Mouse (Mus musculus): Measurements from ENCODE around the gene Mlx. TPM values are rescaled to one million over a fixed set of nuclear protein-coding genes. Genes with fewer than 3 reads are reported as not detected.
A peak's percentile ranks its signal among the peaks of the same experiment; 100 is the strongest.
"Not testable (repeated sequence)": the region's sequence is repeated elsewhere in the genome, so short reads cannot be mapped to it uniquely, and the experiment has no call there.

The Mlx gene
- polyA plus RNA-seq, 1 experiment from 2014 or later, result 60.5 TPM

DNA sequence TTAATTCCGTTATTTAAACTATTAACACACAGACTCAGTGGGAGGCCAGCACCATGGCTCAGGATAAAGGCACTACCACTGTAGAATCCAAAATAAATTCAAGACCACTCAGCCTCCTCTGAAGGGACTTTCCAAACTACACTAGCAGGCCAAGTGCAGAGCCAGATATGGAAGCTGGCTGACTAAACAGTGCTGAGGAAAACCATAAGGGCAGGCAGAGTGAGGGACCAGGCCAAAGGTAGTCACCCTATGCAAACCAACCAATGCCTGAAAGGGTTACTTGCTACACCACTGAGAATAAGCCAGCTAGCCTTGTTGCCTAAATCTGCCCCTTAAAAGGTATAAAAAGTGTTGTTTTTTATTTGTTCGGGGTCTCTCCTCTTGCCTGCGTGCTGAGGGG, 25.1 kb downstream of the Mlx start:
- 89% methylated on average over 3 of the region's 3 CpGs for WGBS
- H3K27me3 ChIP-seq, result no peaks in the 10 kb centered on the region

DNA sequence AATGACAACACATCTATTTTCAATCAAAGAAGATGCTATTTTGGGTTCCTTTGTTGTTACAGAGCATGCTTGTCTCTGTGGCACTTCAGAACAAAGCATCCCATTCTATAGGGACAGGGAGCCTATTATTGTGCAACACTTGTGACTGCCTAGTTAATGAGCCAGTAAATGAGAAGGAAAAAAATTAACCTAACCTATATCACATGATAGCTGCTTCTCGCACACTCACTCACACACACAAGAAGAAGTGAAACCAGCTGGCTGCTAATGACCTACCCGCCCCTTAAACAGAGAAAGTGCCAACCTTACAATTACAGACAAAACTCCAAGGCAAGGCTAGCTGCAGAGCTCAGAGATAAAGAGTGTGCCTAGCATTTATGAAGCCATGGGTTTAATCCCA, 28.5 kb downstream of the Mlx start:
- ATAC-seq (ENCODE audit: low FRiP score, low read depth), result no peak
- Histone ChIP-seq H3K4me2 (replicated peaks) (no peak overlapping the region), H3K9ac (replicated peaks) (no peak overlapping the region), H3K36me3 (peaks cover 3% of the 10 kb centered on the region; the same call in 1 of the 2 replicates), H3K27me3 (no peaks in the 10 kb centered on the region), H3K4me1 (peaks cover 37% of the 10 kb centered on the region), H3K27ac (replicated peaks) (0 out of 2 replicates have a peak overlapping the region, but pooled peaks have one; percentile 39), H3K4me3 (no peak overlapping the region), H3K9me3 (no peaks in the 10 kb centered on the region)
- WGBS, result 71% methylated on average over 2 of the region's 2 CpGs

More for the DNA sequence above, 25.1 kb downstream of the Mlx start:
- no peak for ATAC-seq (ENCODE audit: low FRiP score, low read depth)
- no peak overlapping the region for H3K4me2 ChIP-seq (replicated peaks)
- no peaks in the 10 kb centered on the region for H3K9me3 ChIP-seq
- H3K36me3 ChIP-seq, result peaks cover 3% of the 10 kb centered on the region; the same call in 1 of the 2 replicates
- no peak overlapping the region for H3K9ac ChIP-seq (replicated peaks)
- H3K4me1 ChIP-seq, result peaks cover 16% of the 10 kb centered on the region
- H3K27ac ChIP-seq (replicated peaks), result no peak overlapping the region
- no peak overlapping the region for H3K4me3 ChIP-seq

DNA sequence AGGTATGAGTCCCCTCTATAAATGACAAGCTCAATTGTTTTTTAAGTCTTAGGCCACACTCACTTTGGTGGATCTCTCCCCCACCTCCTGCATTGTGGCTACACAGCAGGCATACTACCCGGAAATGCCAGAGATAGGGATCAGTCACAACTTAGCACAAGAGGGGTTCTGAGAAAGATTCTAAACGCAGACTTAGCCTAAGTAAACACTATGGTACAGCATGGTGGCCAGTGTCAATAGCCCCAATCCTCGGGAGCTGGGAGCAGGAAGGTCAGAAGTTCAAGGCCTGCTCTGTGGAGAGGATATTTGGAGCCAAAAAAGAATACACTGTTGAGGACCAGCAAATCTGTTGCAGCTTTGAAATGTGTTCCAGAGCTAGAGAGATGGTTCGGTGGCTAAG, 31.0 kb downstream of the Mlx start:
- Histone ChIP-seq H3K36me3 (peaks cover 11% of the 10 kb centered on the region), H3K27ac (replicated peaks) (no peak overlapping the region), H3K4me3 (peak overlapping the region; percentile 91), H3K9ac (replicated peaks) (peak overlapping the region; percentile 95; the same call in 1 of the 2 replicates), H3K4me1 (peaks cover 44% of the 10 kb centered on the region), H3K4me2 (replicated peaks) (peak overlapping the region; percentile 97), H3K9me3 (no peaks in the 10 kb centered on the region), H3K27me3 (no peaks in the 10 kb centered on the region)
- no peak for ATAC-seq (ENCODE audit: low FRiP score, low read depth)
- 49% methylated on average over 4 of the region's 4 CpGs for WGBS

DNA sequence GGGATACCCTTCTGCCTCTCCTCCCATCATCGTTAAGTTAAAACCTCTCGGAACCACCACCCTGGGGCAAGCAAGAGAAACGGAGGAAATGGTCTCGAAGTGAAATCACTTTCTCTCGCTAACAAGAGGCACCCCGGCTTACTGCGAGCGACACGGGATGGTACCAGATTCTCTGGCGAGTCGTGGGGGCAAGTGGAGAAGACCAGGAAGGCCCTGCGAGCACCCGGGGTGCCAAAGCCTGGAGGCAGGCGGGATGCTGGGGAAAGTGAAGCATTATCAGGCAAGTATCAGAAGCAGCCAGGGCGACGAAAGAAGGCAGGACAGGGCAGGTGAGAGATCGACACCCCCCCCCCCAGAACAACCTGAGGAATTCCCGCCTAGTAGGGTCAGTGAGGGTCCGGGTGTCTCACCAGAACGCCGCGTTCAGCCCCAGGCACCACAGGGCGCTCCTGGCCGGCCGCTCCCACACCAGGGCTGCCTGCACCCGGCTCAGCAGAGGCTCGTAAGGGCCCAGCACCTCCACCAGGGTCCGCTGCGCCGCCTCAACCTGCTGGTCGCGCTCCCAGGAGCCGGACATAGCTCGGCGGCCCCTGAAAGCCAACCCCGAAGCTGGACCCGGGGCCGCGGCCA, 32.2 kb downstream of the Mlx start:
- ATAC-seq (ENCODE audit: low FRiP score, low read depth), result peak; percentile 83
- peaks cover 44% of the 10 kb centered on the region for H3K4me1 ChIP-seq

DNA sequence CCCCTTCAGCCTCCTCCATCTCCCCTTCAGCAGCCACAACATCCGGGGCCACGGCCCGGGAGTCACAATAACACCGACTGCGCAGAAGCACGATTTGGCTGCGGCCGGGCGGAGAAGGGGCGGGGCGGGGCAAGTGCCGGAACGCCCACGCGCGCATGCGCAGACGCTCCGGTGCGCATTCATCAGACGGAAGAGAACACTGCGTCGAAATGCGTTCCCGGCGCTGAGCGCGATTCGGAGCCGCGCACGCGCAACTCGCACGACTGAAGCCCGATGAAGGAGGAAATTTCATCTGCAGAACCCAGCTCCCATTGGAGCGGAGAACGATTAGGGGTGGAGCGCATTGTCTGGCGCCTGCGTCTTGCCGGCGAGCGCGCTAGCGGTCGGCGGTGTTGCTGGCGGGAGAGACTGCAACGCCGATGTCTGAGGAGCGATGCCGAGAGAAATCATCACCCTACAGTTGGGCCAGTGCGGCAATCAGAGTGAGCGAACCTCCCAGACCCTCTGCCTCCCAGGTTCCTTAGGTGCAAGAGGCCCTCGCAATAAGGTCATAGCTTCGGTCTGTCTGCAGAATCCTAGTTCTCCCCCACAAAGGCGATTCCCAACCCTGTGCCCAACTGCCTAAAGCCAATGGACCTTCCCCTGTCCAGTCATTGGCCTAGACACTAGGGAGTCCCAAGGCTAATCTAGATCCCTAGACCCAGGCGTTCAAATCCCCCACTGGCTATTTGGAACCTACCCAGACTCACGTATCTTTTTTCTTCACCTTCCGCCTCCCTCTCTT, 32.9 kb downstream of the Mlx start, which contains the start of the genes Retreg3 and Tubg1:
Gene Retreg3, minus strand, starts transcription at position 133 of the 784 bp plus-strand sequence.
Gene Tubg1, plus strand, starts transcription at position 178 of the 784 bp plus-strand sequence.
- 0% methylated on average over 61 of the region's 61 CpGs for WGBS
- H3K36me3 ChIP-seq, result peaks cover 26% of the 10 kb centered on the region
- peak within 1 kb of the TSS; percentile 91 for H3K4me3 ChIP-seq
- no peaks in the 10 kb centered on the region for H3K27me3 ChIP-seq
- H3K9me3 ChIP-seq, result no peaks in the 10 kb centered on the region
- ATAC-seq (ENCODE audit: low FRiP score, low read depth), result peak; percentile 95
- peak within 1 kb of the TSS; percentile 97 for H3K4me2 ChIP-seq (replicated peaks)
- H3K4me1 ChIP-seq, result peaks cover 42% of the 10 kb centered on the region
- peak within 1 kb of the TSS; percentile 92 for H3K27ac ChIP-seq (replicated peaks)
- peak within 1 kb of the TSS; percentile 95 for H3K9ac ChIP-seq (replicated peaks)

More for the DNA sequence above, 32.2 kb downstream of the Mlx start:
- Histone ChIP-seq H3K4me3 (peak overlapping the region; percentile 91), H3K4me2 (replicated peaks) (peak overlapping the region; percentile 97), H3K9me3 (no peaks in the 10 kb centered on the region), H3K9ac (replicated peaks) (peak overlapping the region; percentile 95), H3K27me3 (no peaks in the 10 kb centered on the region), H3K27ac (replicated peaks) (peak overlapping the region; percentile 84), H3K36me3 (peaks cover 21% of the 10 kb centered on the region)
- under 1% methylated on average over 39 of the region's 39 CpGs for WGBS

DNA sequence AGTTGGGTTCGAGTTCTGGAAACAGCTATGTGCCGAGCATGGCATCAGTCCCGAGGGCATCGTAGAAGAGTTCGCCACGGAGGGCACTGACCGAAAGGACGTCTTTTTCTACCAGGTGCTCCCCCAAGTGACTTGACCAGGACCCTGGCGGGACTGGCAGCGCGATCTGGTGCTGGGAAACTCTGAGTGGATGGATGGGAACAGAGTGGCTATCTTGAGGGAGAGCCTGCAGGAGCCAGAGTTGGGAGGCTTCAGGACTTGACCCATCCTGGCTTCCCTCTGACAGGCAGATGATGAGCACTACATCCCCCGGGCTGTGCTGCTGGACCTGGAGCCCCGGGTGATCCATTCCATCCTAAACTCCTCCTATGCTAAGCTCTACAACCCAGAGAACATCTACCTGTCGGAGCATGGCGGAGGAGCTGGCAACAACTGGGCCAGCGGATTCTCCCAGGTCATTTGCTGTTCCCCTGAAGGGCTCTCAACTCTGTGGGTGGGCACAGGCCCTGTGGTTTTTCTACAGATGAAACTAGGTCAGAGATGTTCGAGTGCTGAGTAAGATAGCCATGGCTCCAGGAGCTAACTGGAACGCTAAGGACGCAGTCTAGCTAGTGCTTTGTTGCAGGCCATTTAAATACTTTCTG, 33.6 kb downstream of the Mlx start:
- Histone ChIP-seq H3K27me3 (no peaks in the 10 kb centered on the region), H3K4me3 (peak overlapping the region; percentile 91), H3K36me3 (peaks cover 33% of the 10 kb centered on the region), H3K9me3 (no peaks in the 10 kb centered on the region), H3K9ac (replicated peaks) (peak overlapping the region; percentile 87), H3K27ac (replicated peaks) (peak overlapping the region; percentile 92), H3K4me1 (peaks cover 35% of the 10 kb centered on the region), H3K4me2 (replicated peaks) (peak overlapping the region; percentile 97)
- no peak for ATAC-seq (ENCODE audit: low FRiP score, low read depth)
- whole genome bisulfite sequencing, result 25% methylated on average over 19 of the region's 19 CpGs

DNA sequence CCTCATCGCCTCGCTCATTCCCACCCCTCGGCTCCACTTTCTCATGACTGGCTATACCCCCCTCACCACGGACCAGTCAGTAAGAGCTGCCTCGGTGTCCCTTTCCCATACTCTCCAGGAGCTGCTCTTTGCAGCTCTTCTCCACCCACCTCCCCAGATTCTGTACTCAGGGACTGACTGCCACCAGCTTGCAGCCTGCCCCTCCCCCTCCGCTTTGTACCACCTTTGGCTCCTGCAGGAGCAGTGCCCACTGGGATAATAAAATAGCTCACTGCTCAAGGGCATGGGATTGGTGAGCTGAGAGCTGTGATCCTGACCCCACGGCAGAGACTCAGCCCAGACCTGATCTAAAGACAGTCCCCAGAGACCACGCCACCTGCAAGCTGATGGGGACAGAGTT, 37.4 kb downstream of the Mlx start:
- not testable (repeated sequence) for ATAC-seq (ENCODE audit: low FRiP score, low read depth); H3K9ac ChIP-seq (replicated peaks); H3K4me3 ChIP-seq; H3K4me2 ChIP-seq (replicated peaks); H3K27me3 ChIP-seq; H3K27ac ChIP-seq (replicated peaks); H3K9me3 ChIP-seq
- Histone ChIP-seq H3K36me3 (peaks cover 51% of the 10 kb centered on the region), H3K4me1 (peaks cover 10% of the 10 kb centered on the region)
- 94% methylated on average over 8 of the region's 8 CpGs for WGBS

DNA sequence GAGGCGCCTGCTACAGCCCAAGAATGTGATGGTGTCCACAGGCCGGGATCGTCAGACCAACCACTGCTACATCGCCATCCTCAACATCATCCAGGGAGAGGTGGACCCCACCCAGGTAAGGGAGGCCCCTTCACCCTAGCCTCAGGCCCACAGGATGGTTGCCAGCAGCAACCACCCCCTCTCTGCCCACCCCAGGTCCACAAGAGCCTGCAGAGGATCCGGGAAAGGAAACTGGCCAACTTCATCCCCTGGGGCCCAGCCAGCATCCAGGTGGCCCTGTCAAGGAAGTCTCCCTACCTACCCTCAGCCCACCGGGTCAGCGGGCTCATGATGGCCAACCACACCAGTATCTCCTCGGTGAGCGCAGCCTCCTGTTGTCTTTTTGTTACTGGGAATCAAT, 37.9 kb downstream of the Mlx start:
- 96% methylated on average over 9 of the region's 9 CpGs for WGBS
- Histone ChIP-seq H3K4me1 (peaks cover 10% of the 10 kb centered on the region), H3K36me3 (peaks cover 51% of the 10 kb centered on the region)
- not testable (repeated sequence) for H3K27ac ChIP-seq (replicated peaks); H3K9ac ChIP-seq (replicated peaks); H3K9me3 ChIP-seq; ATAC-seq (ENCODE audit: low FRiP score, low read depth); H3K4me3 ChIP-seq; H3K4me2 ChIP-seq (replicated peaks); H3K27me3 ChIP-seq

DNA sequence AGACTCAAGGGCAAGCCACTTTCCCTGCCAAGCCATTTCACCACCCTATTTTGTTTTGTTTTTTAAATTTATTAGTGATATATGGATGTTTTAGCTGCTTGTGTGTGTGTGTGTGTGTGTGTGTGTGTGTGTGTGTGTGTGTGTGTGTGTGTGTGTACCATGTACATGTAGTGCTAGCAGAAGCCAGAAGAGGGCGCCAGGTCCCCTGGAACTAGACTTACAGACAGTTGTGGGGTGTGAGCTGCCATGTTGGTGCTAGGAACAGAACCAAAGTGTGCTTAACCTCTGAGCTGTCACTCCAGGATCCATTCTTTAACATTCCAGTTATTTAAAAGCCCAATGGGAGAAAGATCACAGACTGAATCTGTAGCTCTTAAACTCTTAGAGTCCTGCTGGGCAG, 40.0 kb downstream of the Mlx start:
- Histone ChIP-seq H3K9me3 (peaks cover 5% of the 10 kb centered on the region; the same call in 1 of the 2 replicates), H3K4me2 (replicated peaks) (no peak overlapping the region), H3K9ac (replicated peaks) (no peak overlapping the region), H3K4me3 (no peak overlapping the region), H3K27me3 (no peaks in the 10 kb centered on the region), H3K36me3 (peaks cover 49% of the 10 kb centered on the region), H3K27ac (replicated peaks) (no peak overlapping the region), H3K4me1 (no peaks in the 10 kb centered on the region)
- WGBS, result 92% methylated on average over 1 of the region's 1 CpGs
- ATAC-seq (ENCODE audit: low FRiP score, low read depth), result no peak

DNA sequence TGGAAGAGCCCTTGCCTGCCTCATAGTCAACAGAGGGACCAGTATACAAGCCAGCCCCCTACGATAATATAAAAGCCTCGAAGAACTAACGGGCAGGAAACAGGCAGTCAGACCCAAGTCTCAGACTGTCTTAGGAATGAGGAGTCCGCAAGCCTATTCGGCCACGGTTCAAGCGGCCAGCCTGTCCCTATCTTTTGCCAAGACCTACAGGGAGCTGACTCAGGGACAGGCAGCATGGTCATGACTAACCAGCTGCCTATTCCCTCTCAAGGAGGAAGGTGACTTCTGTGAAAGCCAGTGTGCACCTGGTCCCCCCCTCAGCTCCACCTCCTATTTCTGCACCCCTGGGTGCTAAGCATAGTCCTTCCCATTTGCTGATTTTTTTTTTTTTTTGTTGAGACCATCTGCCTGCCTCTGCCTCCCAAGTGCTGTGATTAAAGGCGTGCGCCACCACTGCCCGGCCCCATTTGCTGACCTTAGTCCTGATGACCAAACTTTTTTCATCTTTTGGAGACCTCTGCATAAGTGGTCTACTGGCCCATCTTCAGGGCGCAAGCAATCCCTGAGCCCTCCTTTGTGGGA, 42.0 kb downstream of the Mlx start:
- ATAC-seq (ENCODE audit: low FRiP score, low read depth), result no peak

DNA sequence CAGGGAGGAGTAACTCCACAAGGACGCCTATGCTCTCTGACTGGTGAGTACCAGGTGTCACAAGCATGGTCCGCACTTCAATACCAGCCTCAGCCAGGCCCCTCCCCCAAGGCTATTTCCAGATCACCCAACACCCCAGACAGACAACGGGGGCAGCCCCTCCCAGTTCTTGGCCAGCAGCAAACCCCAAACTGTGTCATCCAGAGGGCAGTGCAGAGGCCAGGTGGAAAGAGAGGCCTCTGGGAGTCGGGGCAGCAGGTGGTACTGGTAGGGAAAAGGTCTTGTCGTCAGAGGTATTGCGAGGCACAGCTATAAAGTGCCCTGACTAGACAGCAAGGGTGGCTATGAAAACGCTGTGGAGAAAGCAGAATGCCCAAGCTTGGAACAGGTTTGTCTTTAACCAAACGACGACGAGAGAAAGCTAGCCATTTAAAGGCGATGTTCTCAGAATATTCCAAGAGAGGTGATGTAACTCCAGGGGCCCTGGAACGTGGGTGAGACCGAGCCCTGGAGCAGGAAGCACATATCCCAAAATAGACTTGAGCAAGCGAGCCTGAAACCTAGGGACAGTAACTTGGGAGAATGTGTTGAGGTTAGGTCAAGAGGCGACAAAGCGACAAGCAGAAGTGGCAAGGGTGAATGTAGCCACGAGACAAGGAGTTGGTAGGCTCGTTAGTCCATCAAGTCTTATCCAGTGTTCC, 43.1 kb downstream of the Mlx start:
- Histone ChIP-seq H3K27me3 (no peaks in the 10 kb centered on the region; the same call in 1 of the 2 replicates), H3K9ac (replicated peaks) (no peak overlapping the region), H3K4me2 (replicated peaks) (no peak overlapping the region), H3K4me3 (no peak overlapping the region), H3K4me1 (no peaks in the 10 kb centered on the region), H3K9me3 (peaks cover 5% of the 10 kb centered on the region; the same call in 1 of the 2 replicates), H3K27ac (replicated peaks) (no peak overlapping the region), H3K36me3 (peaks cover 23% of the 10 kb centered on the region)
- no peak for ATAC-seq (ENCODE audit: low FRiP score, low read depth)
- 53% methylated on average over 18 of the region's 18 CpGs for WGBS

More for the DNA sequence above, 42.0 kb downstream of the Mlx start:
- Histone ChIP-seq H3K4me1 (no peaks in the 10 kb centered on the region), H3K4me2 (replicated peaks) (no peak overlapping the region), H3K9me3 (peaks cover 5% of the 10 kb centered on the region; the same call in 1 of the 2 replicates), H3K36me3 (peaks cover 30% of the 10 kb centered on the region), H3K9ac (replicated peaks) (no peak overlapping the region), H3K27me3 (no peaks in the 10 kb centered on the region), H3K4me3 (no peak overlapping the region), H3K27ac (replicated peaks) (no peak overlapping the region)
- WGBS, result 86% methylated on average over 11 of the region's 11 CpGs
